Mouse (Mus musculus) midbrain, embryonic 12.5 days (tissue): Measurements from ENCODE around the gene Nosip. TPM values are rescaled to one million over a fixed set of nuclear protein-coding genes. Genes with fewer than 3 reads are reported as not detected.
"Not testable (repeated sequence)": the region's sequence is repeated elsewhere in the genome, so short reads cannot be mapped to it uniquely, and the experiment has no call there.

Experiments used
- ATAC-seq: fragments of 200-750 bp; cut with Nextera tagmentation; 2 replicates; pipeline ENCODE4 v1.8.0; 2017; ENCODE audit warnings: low read depth, moderate TSS enrichment, moderate library complexity; ENCODE audit not compliant: low FRiP score
- H3K27ac ChIP-seq: fragments of 300-500 bp; sonication (generic); replicated peaks from 2 replicates; pipeline ENCODE4 v1.5.1; 2016; ENCODE audit warnings: mild to moderate bottlenecking
- H3K27me3 ChIP-seq: fragments of 300-500 bp; sonication (generic); 2 replicates; pipeline ENCODE4 v1.6.1; 2016; ENCODE audit warnings: mild to moderate bottlenecking
- H3K36me3 ChIP-seq: fragments of 300-500 bp; sonication (generic); 2 replicates; pipeline ENCODE4 v1.6.1; 2016
- H3K4me1 ChIP-seq: fragments of 300-500 bp; sonication (generic); 2 replicates; pipeline ENCODE4 v1.6.1; 2016
- H3K4me2 ChIP-seq: fragments of 300-500 bp; sonication (generic); replicated peaks from 2 replicates; pipeline ENCODE4 v1.6.1; 2016; ENCODE audit warnings: mild to moderate bottlenecking, moderate library complexity
- H3K4me3 ChIP-seq: fragments of 300-500 bp; sonication (generic); 2 replicates; pipeline ENCODE4 v1.5.1; 2016; ENCODE audit warnings: mild to moderate bottlenecking
- H3K9ac ChIP-seq: fragments of 300-500 bp; sonication (generic); replicated peaks from 2 replicates; pipeline ENCODE4 v1.6.1; 2016; ENCODE audit warnings: mild to moderate bottlenecking, moderate library complexity
- H3K9me3 ChIP-seq: fragments of 300-500 bp; sonication (generic); 2 replicates; pipeline ENCODE4 v1.6.1; 2016; ENCODE audit warnings: mild to moderate bottlenecking
- WGBS: fragments of 180-500 bp; shearing (Covaris S2); methylation state at CpG from one replicate; pipeline ENCODE4 v1.1.7; 2016; 5-methylcytosine and 5-hydroxymethylcytosine counted together
- polyA plus RNA-seq: library from polyadenylated mRNA; unstranded; fragments of >200 nt; fragmentation: Nextera tagmentation; extraction: Ambion mirVana; gene quantifications from 2 replicates; pipeline ENCODE4 v1.2.1, GENCODE M21; 2016

The Nosip gene
- polyA plus RNA-seq, result 53.6 and 54.6 TPM in 2 replicates

DNA sequence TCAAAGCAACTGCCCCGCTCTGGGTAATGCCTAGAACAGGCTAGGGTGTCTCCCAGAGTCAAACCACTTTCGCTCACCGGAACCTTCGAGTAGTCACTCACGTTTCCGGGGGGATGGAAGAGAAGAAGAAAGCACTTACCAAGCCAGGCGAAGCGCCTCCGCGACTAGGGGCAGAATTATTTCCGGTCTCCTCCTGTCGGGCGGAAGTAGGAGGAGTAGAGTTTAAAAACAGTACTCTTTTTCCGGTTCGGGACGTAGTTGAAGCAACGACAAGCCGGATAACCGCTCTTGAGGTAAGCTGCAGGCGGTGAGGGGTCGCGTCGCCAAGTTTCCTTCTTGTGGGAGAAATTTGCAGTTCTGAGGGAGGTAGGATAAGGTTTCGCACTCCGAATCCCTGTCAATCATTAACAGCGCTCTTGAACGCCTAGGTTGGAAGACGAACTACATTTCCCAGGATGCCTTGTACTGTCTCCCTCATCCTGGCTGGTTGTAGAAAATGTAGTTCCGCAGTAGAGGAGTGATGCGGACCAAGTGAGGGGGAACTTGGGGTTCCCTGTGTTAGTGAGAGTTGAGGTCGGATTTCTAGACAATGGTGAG, at the start of gene Nosip, which contains the start of gene Prrg2:
Gene Nosip (plus strand): TSS at position 191 of the 597 bp plus-strand sequence.
Gene Prrg2 (minus strand): TSS at position 439 of the 597 bp plus-strand sequence.
- H3K9ac ChIP-seq, result peak within 1 kb of the TSS; percentile 50
- ATAC-seq, result peak; percentile 86
- WGBS, result under 1% methylated on average over 31 of the region's 31 CpGs
- H3K27ac ChIP-seq, result peak within 1 kb of the TSS; percentile 83
- peak within 1 kb of the TSS; percentile 66 for H3K4me2 ChIP-seq
- H3K9me3 ChIP-seq, result no peaks in the 10 kb centered on the region
- no peaks in the 10 kb centered on the region for H3K27me3 ChIP-seq
- H3K36me3 ChIP-seq, result no peaks in the 10 kb centered on the region
- H3K4me1 ChIP-seq, result peaks cover 28% of the 10 kb centered on the region
- H3K4me3 ChIP-seq, result peak within 1 kb of the TSS; percentile 65

DNA sequence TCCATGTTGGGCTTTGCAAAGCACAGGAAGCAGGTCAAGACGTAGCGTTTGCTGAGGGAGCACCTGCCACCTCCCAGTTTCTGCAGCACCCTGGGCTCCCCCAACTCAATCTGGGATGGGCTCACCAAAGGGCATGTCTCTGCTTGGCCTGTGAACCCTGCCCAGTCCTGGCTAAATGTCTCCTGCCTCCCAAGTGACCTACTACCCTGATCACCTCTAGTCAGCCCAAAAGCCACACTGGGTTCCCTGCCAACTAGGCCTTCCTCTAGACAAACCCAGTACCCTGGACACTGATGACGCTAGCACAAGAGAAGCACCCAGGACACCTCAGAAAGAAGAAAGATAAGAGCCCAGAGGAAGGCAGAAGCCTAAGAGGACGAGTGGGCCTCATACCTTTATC, 49.4 kb upstream of the Nosip start:
- Histone ChIP-seq H3K9ac (no peak overlapping the region), H3K4me2 (no peak overlapping the region), H3K27me3 (no peaks in the 10 kb centered on the region), H3K36me3 (peaks cover 59% of the 10 kb centered on the region), H3K4me1 (peaks cover 21% of the 10 kb centered on the region), H3K4me3 (no peak overlapping the region), H3K27ac (no peak overlapping the region), H3K9me3 (no peaks in the 10 kb centered on the region)
- no peak for ATAC-seq
- 92% methylated on average over 4 of the region's 4 CpGs for WGBS

GRCm38 (mm10) chr7:45013366-45014095, 48.7 kb upstream of the Nosip start:
- WGBS, result 94% methylated on average over 16 of the region's 16 CpGs
- H3K27me3 ChIP-seq, result 0 out of 2 replicates have a peak, but pooled peaks cover 4% of the 10 kb centered on the region
- peaks cover 52% of the 10 kb centered on the region for H3K36me3 ChIP-seq
- H3K27ac ChIP-seq, result no peak overlapping the region
- peaks cover 26% of the 10 kb centered on the region for H3K4me1 ChIP-seq
- no peak overlapping the region for H3K9ac ChIP-seq
- ATAC-seq, result no peak
- no peak overlapping the region for H3K4me2 ChIP-seq
- no peak overlapping the region for H3K4me3 ChIP-seq
- H3K9me3 ChIP-seq, result no peaks in the 10 kb centered on the region

GRCm38 (mm10) chr7:45014096-45014451, 48.2 kb upstream of the Nosip start:
- peaks cover 26% of the 10 kb centered on the region for H3K4me1 ChIP-seq
- peak overlapping the region; percentile 97; the same call in 1 of the 2 replicates for H3K9ac ChIP-seq
- no peaks in the 10 kb centered on the region for H3K9me3 ChIP-seq
- H3K27ac ChIP-seq, result no peak overlapping the region
- H3K4me2 ChIP-seq, result no peak overlapping the region
- 96% methylated on average over 3 of the region's 3 CpGs for WGBS
- 0 out of 2 replicates have a peak overlapping the region, but pooled peaks have one; percentile 93 for H3K4me3 ChIP-seq
- peaks cover 10% of the 10 kb centered on the region; the same call in 1 of the 2 replicates for H3K27me3 ChIP-seq
- ATAC-seq, result no peak
- peaks cover 46% of the 10 kb centered on the region for H3K36me3 ChIP-seq

DNA sequence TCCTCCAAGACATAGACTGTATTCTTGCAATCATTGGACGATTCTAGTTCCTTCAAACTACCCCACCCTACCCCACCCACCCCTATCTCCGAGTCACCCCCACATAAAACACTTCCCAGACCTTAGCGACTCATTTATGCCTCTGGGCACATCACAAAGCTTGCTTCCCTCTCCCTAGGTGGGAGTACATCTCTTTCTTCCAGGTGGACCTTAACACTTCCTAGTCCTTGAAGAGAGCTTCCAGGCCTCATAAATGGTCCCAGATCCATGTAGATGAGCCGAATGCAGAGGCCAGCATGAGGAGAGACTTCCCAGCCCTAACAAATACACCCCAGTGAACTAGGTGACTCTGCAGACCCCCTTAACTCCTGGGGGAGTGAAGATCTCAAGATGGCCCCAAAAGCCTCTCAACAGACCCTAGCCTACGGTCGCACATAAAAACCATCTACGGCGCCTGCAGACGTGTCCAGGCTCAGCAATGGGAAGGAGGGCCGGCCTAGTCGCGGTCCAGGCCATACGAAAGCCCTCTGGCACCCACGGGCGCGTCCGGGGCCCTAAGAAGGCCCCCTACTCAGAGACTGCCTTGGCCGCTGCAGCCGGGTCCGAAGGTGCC, 46.8 kb upstream of the Nosip start:
- Histone ChIP-seq H3K9ac (peak overlapping the region; percentile 97), H3K4me2 (peak overlapping the region; percentile 87), H3K27me3 (peaks cover 22% of the 10 kb centered on the region), H3K36me3 (peaks cover 32% of the 10 kb centered on the region), H3K4me3 (peak overlapping the region; percentile 93), H3K4me1 (peaks cover 26% of the 10 kb centered on the region), H3K9me3 (no peaks in the 10 kb centered on the region), H3K27ac (peak overlapping the region; percentile 81)
- ATAC-seq, result no peak
- 3% methylated on average over 20 of the region's 20 CpGs for WGBS

DNA sequence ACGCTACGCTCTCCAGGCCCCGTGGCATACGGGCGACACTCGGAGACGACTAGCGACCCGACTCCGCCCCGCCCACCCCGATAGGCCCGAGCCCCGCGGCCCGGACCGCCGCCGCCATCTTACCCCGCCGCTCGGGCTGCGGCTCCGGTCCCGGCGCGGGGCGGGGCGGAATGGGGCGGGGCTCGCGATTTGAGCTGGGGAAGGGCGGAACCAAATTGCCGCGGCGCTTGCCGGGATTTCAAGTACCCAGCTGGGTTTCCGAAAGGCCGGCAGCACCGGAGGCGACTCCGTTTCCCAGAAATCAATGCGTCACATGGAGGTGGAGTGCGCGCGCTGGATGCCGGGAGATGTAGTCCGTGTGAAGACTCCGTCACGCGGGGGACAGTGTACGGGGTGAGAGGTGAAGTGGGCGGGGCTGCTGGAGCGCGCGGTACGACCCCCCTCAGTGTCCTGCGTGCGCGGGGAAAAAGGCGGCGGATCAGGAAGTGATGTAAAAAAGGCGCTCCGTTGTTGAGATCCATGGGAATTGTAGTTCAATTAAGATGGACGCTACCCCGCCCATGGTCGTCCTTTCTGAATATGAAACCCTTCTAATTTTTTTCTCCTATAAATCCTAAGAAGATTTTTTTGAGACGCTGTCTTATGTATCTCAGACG, 46.1 kb upstream of the Nosip start, which contains the start of gene Scaf1:
Gene Scaf1 (minus strand): TSS at position 407 of the 656 bp plus-strand sequence.
- Histone ChIP-seq H3K9ac (peak within 1 kb of the TSS; percentile 97), H3K4me2 (peak within 1 kb of the TSS; percentile 87), H3K36me3 (peaks cover 30% of the 10 kb centered on the region), H3K27ac (peak within 1 kb of the TSS; percentile 88), H3K9me3 (no peaks in the 10 kb centered on the region), H3K4me1 (peaks cover 26% of the 10 kb centered on the region), H3K4me3 (peak within 1 kb of the TSS; percentile 93), H3K27me3 (peaks cover 23% of the 10 kb centered on the region)
- WGBS, result under 1% methylated on average over 67 of the region's 69 CpGs
- ATAC-seq, result peak; percentile 91

GRCm38 (mm10) chr7:45016761-45017160, 45.5 kb upstream of the Nosip start:
- Histone ChIP-seq H3K9me3 (no peaks in the 10 kb centered on the region), H3K9ac (peak overlapping the region; percentile 49), H3K4me3 (peak overlapping the region; percentile 93), H3K4me2 (peak overlapping the region; percentile 82), H3K27me3 (peaks cover 23% of the 10 kb centered on the region), H3K36me3 (peaks cover 24% of the 10 kb centered on the region), H3K27ac (peak overlapping the region; percentile 88), H3K4me1 (peaks cover 26% of the 10 kb centered on the region)
- WGBS, result 3% methylated on average over 4 of the region's 4 CpGs
- no peak for ATAC-seq

GRCm38 (mm10) chr7:45017242-45018061, 44.8 kb upstream of the Nosip start, which contains the start of gene Rras:
Rras (plus strand) TSS chr7:45017961.
- H3K4me2 ChIP-seq, result peak within 1 kb of the TSS; percentile 82
- peak within 1 kb of the TSS; percentile 88 for H3K27ac ChIP-seq
- no peaks in the 10 kb centered on the region for H3K9me3 ChIP-seq
- ATAC-seq, result peak; percentile 86
- peaks cover 17% of the 10 kb centered on the region for H3K36me3 ChIP-seq
- H3K4me1 ChIP-seq, result peaks cover 26% of the 10 kb centered on the region
- H3K4me3 ChIP-seq, result peak within 1 kb of the TSS; percentile 93
- peaks cover 23% of the 10 kb centered on the region for H3K27me3 ChIP-seq
- H3K9ac ChIP-seq, result peak within 1 kb of the TSS; percentile 76
- WGBS, result under 1% methylated on average over 36 of the region's 36 CpGs

DNA sequence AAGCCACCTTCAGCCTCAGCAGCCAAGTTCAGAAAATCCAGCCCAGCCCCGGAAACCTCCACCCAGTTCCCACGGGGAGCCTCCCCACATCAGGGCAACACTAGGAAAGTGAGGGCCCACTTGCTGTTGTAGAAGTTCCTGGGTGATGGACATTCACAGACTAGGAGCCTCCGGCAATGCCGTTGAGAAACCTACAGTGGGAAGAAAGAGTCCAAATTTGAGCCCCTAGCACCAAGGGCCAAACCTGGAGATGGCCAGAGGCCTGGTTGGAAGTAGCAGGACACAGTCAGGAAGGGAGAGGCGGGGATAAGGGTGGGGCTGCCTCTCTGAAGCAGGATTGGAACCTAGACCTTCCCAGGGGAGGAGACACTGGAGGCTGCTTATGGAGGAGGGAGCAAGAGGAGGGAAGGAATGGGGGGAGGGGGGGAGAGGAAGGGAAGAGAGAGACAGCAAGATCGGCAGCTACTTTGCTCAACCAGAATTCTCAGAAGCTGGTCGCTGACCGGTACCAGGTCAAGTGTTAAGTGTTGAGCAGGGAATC, 43.1 kb upstream of the Nosip start:
- Histone ChIP-seq H3K4me1 (peaks cover 25% of the 10 kb centered on the region), H3K4me3 (no peak overlapping the region), H3K36me3 (0 out of 2 replicates have a peak, but pooled peaks cover under 1% of the 10 kb centered on the region), H3K27ac (no peak overlapping the region), H3K9ac (no peak overlapping the region; the same call in 1 of the 2 replicates), H3K27me3 (peaks cover 23% of the 10 kb centered on the region), H3K4me2 (no peak overlapping the region), H3K9me3 (no peaks in the 10 kb centered on the region)
- no peak for ATAC-seq
- WGBS, result 39% methylated on average over 8 of the region's 8 CpGs

DNA sequence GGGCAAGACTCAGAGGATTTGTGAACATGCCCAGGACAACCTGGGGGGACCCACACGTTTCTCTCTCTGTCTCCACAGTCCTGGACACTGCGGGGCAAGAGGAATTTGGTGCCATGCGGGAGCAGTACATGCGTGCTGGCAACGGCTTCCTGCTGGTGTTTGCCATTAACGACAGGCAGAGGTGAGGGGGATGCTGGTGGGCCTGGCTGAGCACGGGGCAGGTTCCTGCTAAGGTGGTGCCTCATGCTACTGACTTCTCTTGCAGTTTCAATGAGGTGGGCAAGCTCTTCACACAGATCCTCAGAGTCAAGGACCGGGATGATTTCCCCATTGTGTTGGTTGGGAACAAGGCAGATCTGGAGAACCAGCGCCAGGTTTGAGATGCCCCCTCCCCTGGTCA, 42.0 kb upstream of the Nosip start:
- WGBS, result 74% methylated on average over 9 of the region's 9 CpGs
- H3K27me3 ChIP-seq, result peaks cover 23% of the 10 kb centered on the region

DNA sequence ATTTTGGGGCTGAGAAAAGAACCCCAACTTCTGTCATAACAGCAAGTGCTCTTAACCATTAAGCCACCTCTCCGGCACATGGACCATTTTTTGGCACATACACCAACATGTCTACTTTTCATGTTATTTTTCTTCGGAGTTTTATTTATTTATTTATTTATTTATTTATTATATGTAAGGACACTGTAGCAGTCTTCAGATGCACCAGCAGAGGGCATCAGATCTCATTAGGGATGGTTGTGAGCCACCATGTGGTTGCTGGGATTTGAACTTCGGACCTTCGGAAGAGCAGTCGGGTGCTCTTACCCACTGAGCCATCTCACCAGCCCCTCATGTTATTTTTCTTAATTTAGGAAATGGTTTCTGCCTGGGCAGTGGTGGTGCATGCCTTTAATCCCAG, 38.5 kb upstream of the Nosip start:
- H3K4me1 ChIP-seq, ATAC-seq, H3K9me3 ChIP-seq, H3K4me3 ChIP-seq, H3K27ac ChIP-seq, H3K9ac ChIP-seq, H3K4me2 ChIP-seq: not testable (repeated sequence)
- WGBS, result 87% methylated on average over 5 of the region's 5 CpGs
- Histone ChIP-seq H3K27me3 (peaks cover 17% of the 10 kb centered on the region), H3K36me3 (peaks cover 22% of the 10 kb centered on the region)

More for the DNA sequence above, 42.0 kb upstream of the Nosip start:
- no peaks in the 10 kb centered on the region for H3K9me3 ChIP-seq
- H3K27ac ChIP-seq, result no peak overlapping the region
- H3K36me3 ChIP-seq, result no peaks in the 10 kb centered on the region
- peaks cover 14% of the 10 kb centered on the region for H3K4me1 ChIP-seq
- no peak for ATAC-seq
- no peak overlapping the region for H3K9ac ChIP-seq
- no peak overlapping the region for H3K4me2 ChIP-seq
- H3K4me3 ChIP-seq, result no peak overlapping the region
